Mouse (Mus musculus) testis, postnatal 14 days (tissue): ENCODE measurements around the gene Rnf133.

Experiments
- DNase-seq: peaks from one replicate; pipeline ENCODE4 v3.0.0; 2021; ENCODE audit warnings: low spot score

The Rnf133 gene

DNA sequence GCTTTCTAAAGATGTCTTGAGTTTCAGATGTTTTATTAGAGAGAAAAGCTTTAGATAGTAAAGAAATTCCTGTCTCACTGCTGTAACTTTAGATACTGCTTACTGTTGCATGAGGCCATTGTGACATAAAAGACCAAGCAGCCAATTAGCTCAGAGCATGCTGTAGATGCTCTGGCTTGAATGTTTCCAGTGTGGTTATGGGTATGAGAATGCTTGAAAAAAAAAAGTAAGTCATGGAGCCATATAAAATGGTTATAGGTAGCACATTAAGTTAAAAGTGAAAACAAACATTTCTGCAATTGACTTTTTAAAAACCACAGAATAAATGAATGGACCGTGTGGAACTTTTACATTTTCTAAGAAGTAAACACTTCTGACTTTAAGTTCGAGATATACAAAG, at the start of gene Rnf133:
Rnf133 (minus strand) TSS at position 101 of the 400 bp plus-strand sequence.
- no peak for DNase-seq

DNA sequence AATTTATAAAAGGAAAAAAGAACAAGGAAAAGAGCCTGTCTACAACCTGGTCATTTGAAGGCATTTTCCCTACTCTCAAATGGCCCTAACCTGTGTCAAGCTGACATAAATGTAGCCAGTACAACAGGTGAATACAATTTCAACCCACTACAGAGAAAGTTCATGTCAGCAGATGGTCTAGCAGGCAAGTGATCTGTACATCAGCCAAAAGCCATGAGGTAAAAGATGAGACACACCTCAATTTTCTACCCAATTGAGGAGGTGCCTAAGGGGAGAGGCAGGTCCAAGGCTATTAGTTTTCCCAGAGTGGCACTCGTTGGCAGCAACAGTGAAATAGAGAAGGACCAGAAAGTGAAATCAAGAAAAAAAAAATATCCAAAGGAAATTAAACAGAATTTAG, 28.1 kb upstream of the Rnf133 start:
- no peak for DNase-seq

- DNase-seq, result no peak
Observed at GRCm38 (mm10) chr6:23655036-23655435, 4.9 kb upstream of the Rnf133 start, which contains the start of gene Rnf148. Gene Rnf148, minus strand, starts transcription at chr6:23655136.

- DNase-seq, result no peak
Observed at GRCm38 (mm10) chr6:23648732-23649131, 1.4 kb downstream of the Rnf133 start.

GRCm38 (mm10) chr6:23647627-23648247, 2.4 kb downstream of the Rnf133 start:
- no peak for DNase-seq

DNA sequence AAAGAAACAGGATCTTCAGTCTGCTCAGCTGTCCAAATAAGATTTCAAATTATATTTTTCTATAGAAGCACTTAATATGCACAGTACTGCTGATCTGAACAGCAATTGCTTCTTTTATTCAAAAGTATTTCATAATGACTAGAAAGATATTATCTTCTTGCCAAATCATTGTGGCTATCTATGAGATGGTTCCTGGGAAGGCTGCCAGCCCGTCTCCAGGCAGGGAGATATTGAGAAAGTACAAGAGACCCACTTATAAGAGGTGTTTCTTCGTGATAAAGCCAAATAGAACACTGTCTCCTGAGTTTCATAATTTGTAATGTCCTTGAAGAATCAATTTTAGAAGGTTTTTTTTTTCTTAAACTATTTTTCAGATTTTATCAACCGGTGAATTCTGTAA, 13.0 kb downstream of the Rnf133 start:
- no peak for DNase-seq

GRCm38 (mm10) chr6:23635208-23635607, 14.9 kb downstream of the Rnf133 start:
- no peak for DNase-seq

GRCm38 (mm10) chr6:23634016-23634415, 16.1 kb downstream of the Rnf133 start:
- DNase-seq, result no peak

- DNase-seq, result no peak
Observed at GRCm38 (mm10) chr6:23630465-23630864, 19.6 kb downstream of the Rnf133 start.
